Mouse (Mus musculus): Measurements from ENCODE around the gene B3gnt6. TPM values are rescaled to one million over a fixed set of nuclear protein-coding genes. Genes with fewer than 3 reads are reported as not detected.

B3gnt6 gene
- total RNA-seq, 1 experiment = 0.09 TPM

- TF ChIP-seq ZC3H11A (IDR thresholded peaks at IDR 0.05; ENCODE audit: borderline replicate concordance, low read depth, low read length) (no peak), MAFK (IDR thresholded peaks at IDR 0.05; ENCODE audit: insufficient read depth, low read depth, low read length) (no peak), HCFC1 (IDR thresholded peaks at IDR 0.05; ENCODE audit: borderline replicate concordance, insufficient read depth, low read length) (no peak), ZNF384 (IDR thresholded peaks at IDR 0.05; ENCODE audit: low read depth, low read length) (no peak), CHD2 (IDR thresholded peaks at IDR 0.05; ENCODE audit: low read depth, low read length) (no peak)
- Histone ChIP-seq H3K27ac (ENCODE audit: insufficient read depth, low read depth, low read length, poor library complexity, severe bottlenecking) (no peak overlapping the region), H3K9me3 (ENCODE audit: control insufficient read depth, insufficient read depth, low read depth, low read length) (no peaks in the 10 kb centered on the region), H3K9ac (ENCODE audit: insufficient read depth, low read depth, low read length, poor library complexity, severe bottlenecking) (no peak overlapping the region), H3K36me3 (ENCODE audit: control insufficient read depth, insufficient read depth, low read length, poor library complexity, severe bottlenecking) (peaks cover 3% of the 10 kb centered on the region; the same call in 1 of the 2 replicates), H3K4me1 (ENCODE audit: control insufficient read depth in 2 of 2, insufficient read depth in 2 of 2, low read length in 2 of 2, poor library complexity in 1 of 2) (peaks cover 0 to 9% of the 10 kb centered on the region in 2 experiments; a peak in 1 of 4 replicates), H3K4me3 (ENCODE audit: insufficient read depth in 1 of 2, low read depth in 1 of 2, low read length in 2 of 2, poor library complexity in 1 of 2, severe bottlenecking in 1 of 2) (no peak overlapping the region)
- in situ Hi-C loops (cut with MboI; ENCODE audit: low sequenced_read_pairs in 2 of 2, unreplicated experiment in 2 of 2) = no loop called here
- DNase-seq (ENCODE audit: low read depth, low spot score) = no peak
Measured at GRCm38 (mm10) chr7:98142648-98143047, 56.6 kb downstream of the B3gnt6 start.

Other genes with a start within 250 kb of the B3gnt6 start
- 1.8 and 2.1 TPM in 2 replicates for gene Myo7a, start 80.0 kb downstream of the B3gnt6 start, total RNA-seq (2012; rRNA removed)
- 1.4 and 2.4 TPM in 2 replicates for gene Omp, start 54.0 kb downstream of the B3gnt6 start, total RNA-seq (2012; rRNA removed)
- 5.0 and 10.0 TPM in 2 replicates for gene Capn5, start 21.2 kb downstream of the B3gnt6 start, total RNA-seq (2012; rRNA removed)
- gene Acer3, start 121.7 kb upstream of the B3gnt6 start, total RNA-seq (2012; rRNA removed) = 25.3 and 26.2 TPM in 2 replicates
- gene Tsku, start 161.8 kb upstream of the B3gnt6 start, total RNA-seq (2012; rRNA removed) = 17.8 and 23.9 TPM in 2 replicates
- gene Gucy2d, start 240.9 kb upstream of the B3gnt6 start, total RNA-seq (2012; rRNA removed) = not detected in 2 replicates